Mouse (Mus musculus): ENCODE measurements at regions not wholly inside any gene's neighbourhood (a gene's known extent, or its start where the extent isn't known, plus 50 kb on each side); places are given as distances from the start of the nearest gene placed in this dataset.

DNA sequence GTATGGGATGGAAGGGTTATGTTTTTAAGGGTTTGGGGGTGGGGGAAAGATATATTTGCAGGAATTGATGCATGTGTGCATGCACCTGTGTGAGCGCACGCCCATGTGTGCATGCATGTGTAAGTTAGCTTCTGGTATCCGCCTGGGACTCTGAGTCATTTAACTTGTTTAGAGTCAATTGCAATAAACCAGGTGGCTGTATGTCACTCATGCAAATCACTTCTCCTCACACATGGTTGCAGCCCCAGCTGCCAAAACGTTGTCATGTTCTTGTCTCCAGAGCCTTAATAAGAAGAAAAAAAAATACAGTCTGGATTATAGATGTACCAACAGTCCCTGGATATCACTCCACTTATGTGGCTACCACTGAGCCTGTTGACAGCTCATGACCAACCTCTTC is 155.3 kb upstream of the Rad23b start:
- TF ChIP-seq POLR2A (IDR thresholded peaks at IDR 0.05; ENCODE audit: borderline replicate concordance, low read depth, low read length) (no peak), CTCF (IDR thresholded peaks at IDR 0.05; ENCODE audit: low read depth, low read length) (no peak)

Measured in bone marrow macrophage, adult 2 months (primary cell).